Mouse (Mus musculus) layer of hippocampus, postnatal 36 days (tissue): ENCODE results near the gene Rgs13. TPM values are rescaled to one million over a fixed set of nuclear protein-coding genes. Genes with fewer than 3 reads are reported as not detected.
"Not testable (repeated sequence)": the region's sequence is repeated elsewhere in the genome, so short reads cannot be mapped to it uniquely, and the experiment has no call there.

Source experiments
- DNase-seq, 2 experiments: peaks; one replicate each; pipeline ENCODE4 v3.0.0; 2022
- total RNA-seq, 2 experiments: library from RNA; stranded (reverse); gene quantifications; 2 replicates each; pipeline ENCODE4 v1.2.3; 2021

Rgs13 gene
- total RNA-seq, 2 experiments from 2014 or later, result 0.90 to 1.2 TPM

- DNase-seq, result peak; percentile 31 to 43
Observed at GRCm38 (mm10) chr1:144151401-144152183, 25.6 kb downstream of the Rgs13 start.

GRCm38 (mm10) chr1:144149997-144150396 lies 27.2 kb downstream of the Rgs13 start:
- DNase-seq, result no peak

GRCm38 (mm10) chr1:144141398-144141797 lies 35.8 kb downstream of the Rgs13 start:
- DNase-seq, result not testable (repeated sequence)

GRCm38 (mm10) chr1:144139847-144140246 lies 37.3 kb downstream of the Rgs13 start:
- DNase-seq, result no peak

GRCm38 (mm10) chr1:144127965-144128364 lies 49.2 kb downstream of the Rgs13 start:
- DNase-seq, result no peak

- DNase-seq, result no peak
Observed at GRCm38 (mm10) chr1:144120042-144120441, 57.1 kb downstream of the Rgs13 start.

GRCm38 (mm10) chr1:144119456-144119855 lies 57.7 kb downstream of the Rgs13 start:
- no peak for DNase-seq

GRCm38 (mm10) chr1:144115848-144116727 lies 61.1 kb downstream of the Rgs13 start:
- no peak for DNase-seq

GRCm38 (mm10) chr1:144113438-144114074 lies 63.6 kb downstream of the Rgs13 start:
- DNase-seq, result no peak

GRCm38 (mm10) chr1:144112946-144113345 lies 64.2 kb downstream of the Rgs13 start:
- DNase-seq, result no peak

GRCm38 (mm10) chr1:144098587-144099258 lies 78.4 kb downstream of the Rgs13 start:
- no peak for DNase-seq

- no peak for DNase-seq
Observed at GRCm38 (mm10) chr1:144090410-144090809, 86.8 kb downstream of the Rgs13 start.

Other genes with a start within 250 kb of the Rgs13 start
- 10 to 100 TPM; 35.6 to 38.7 TPM for gene Rgs2, start 173.2 kb downstream of the Rgs13 start, total RNA-seq
- under 1 TPM in 1 of 2 experiments, not detected in 1; 0.46 TPM for gene Rgs1, start 71.9 kb upstream of the Rgs13 start, total RNA-seq